Mouse (Mus musculus) hindbrain, embryonic 13.5 days (tissue): ENCODE data around the gene Bmp6. TPM values are rescaled to one million over a fixed set of nuclear protein-coding genes. Genes with fewer than 3 reads are reported as not detected.

Experiments used
- ATAC-seq: fragments of 200-750 bp; cut with Nextera tagmentation; 2 replicates; pipeline ENCODE4 v1.8.0; 2017; ENCODE audit warnings: moderate TSS enrichment; ENCODE audit not compliant: low FRiP score
- H3K27ac ChIP-seq: fragments of 300-500 bp; sonication (generic); 2 replicates; pipeline ENCODE4 v1.5.1; 2015; ENCODE audit warnings: inconsistent platforms, mild to moderate bottlenecking, moderate library complexity
- H3K27me3 ChIP-seq: fragments of 300-500 bp; sonication (generic); 2 replicates; pipeline ENCODE4 v1.6.1; 2015; ENCODE audit warnings: mild to moderate bottlenecking, inconsistent platforms
- H3K36me3 ChIP-seq: fragments of 300-500 bp; sonication (generic); 2 replicates; pipeline ENCODE4 v1.6.1; 2015; ENCODE audit warnings: mild to moderate bottlenecking, inconsistent platforms
- H3K4me1 ChIP-seq: fragments of 300-500 bp; sonication (generic); replicated peaks from 2 replicates; pipeline ENCODE4 v1.6.1; 2015; ENCODE audit warnings: inconsistent platforms
- H3K4me2 ChIP-seq: fragments of 300-500 bp; sonication (generic); 2 replicates; pipeline ENCODE4 v1.6.1; 2015; ENCODE audit warnings: inconsistent platforms, mild to moderate bottlenecking, moderate library complexity
- H3K4me3 ChIP-seq: fragments of 300-500 bp; sonication (generic); 2 replicates; pipeline ENCODE4 v1.5.1; 2015; ENCODE audit warnings: mild to moderate bottlenecking, inconsistent platforms
- H3K9ac ChIP-seq: fragments of 300-500 bp; sonication (generic); 2 replicates; pipeline ENCODE4 v1.6.1; 2015; ENCODE audit warnings: mild to moderate bottlenecking, inconsistent platforms
- H3K9me3 ChIP-seq: fragments of 300-500 bp; sonication (generic); 2 replicates; pipeline ENCODE4 v1.6.1; 2016; ENCODE audit warnings: inconsistent platforms
- WGBS: fragments of 180-500 bp; shearing (Covaris S2); methylation state at CpG from one replicate; pipeline ENCODE4 v1.1.7; 2015; 5-methylcytosine and 5-hydroxymethylcytosine counted together
- polyA plus RNA-seq: library from polyadenylated mRNA; unstranded; fragments of >200 nt; fragmentation: Nextera tagmentation; extraction: Ambion mirVana; gene quantifications from 2 replicates; pipeline ENCODE4 v1.2.1, GENCODE M21; 2015

Gene Bmp6
- polyA plus RNA-seq, 1 experiment from 2014 or later, result 3.1 TPM

DNA sequence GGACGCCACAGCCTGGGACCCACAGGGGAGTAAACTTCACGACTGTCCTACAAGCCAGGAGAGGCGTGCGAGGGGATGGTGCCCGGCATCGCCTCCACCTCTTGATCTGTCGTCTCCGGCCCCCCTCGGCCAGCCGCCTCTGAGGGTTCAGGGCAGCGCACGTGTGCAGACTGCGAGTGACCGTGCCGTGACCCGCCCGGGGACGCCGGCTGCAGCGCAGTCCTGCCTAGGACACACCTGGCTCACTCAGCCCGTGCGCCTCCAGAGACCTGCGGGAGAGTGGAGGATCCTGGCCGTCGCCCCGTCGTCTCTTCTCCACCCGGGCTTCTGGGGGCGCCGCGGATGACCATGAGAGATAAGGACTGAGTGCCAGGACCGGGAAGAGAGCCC, 519 bp downstream of the Bmp6 start:
- Histone ChIP-seq H3K36me3 (no peaks in the 10 kb centered on the region), H3K27ac (no peak overlapping the region), H3K4me1 (peaks cover 32% of the 10 kb centered on the region), H3K4me2 (peak overlapping the region; percentile 86), H3K9me3 (no peaks in the 10 kb centered on the region), H3K9ac (peak overlapping the region; percentile 69), H3K4me3 (peak overlapping the region; percentile 47), H3K27me3 (peaks cover 69% of the 10 kb centered on the region)
- WGBS, result 1% methylated on average over 29 of the region's 32 CpGs
- peak; percentile 12; the same call in 1 of the 2 replicates for ATAC-seq

DNA sequence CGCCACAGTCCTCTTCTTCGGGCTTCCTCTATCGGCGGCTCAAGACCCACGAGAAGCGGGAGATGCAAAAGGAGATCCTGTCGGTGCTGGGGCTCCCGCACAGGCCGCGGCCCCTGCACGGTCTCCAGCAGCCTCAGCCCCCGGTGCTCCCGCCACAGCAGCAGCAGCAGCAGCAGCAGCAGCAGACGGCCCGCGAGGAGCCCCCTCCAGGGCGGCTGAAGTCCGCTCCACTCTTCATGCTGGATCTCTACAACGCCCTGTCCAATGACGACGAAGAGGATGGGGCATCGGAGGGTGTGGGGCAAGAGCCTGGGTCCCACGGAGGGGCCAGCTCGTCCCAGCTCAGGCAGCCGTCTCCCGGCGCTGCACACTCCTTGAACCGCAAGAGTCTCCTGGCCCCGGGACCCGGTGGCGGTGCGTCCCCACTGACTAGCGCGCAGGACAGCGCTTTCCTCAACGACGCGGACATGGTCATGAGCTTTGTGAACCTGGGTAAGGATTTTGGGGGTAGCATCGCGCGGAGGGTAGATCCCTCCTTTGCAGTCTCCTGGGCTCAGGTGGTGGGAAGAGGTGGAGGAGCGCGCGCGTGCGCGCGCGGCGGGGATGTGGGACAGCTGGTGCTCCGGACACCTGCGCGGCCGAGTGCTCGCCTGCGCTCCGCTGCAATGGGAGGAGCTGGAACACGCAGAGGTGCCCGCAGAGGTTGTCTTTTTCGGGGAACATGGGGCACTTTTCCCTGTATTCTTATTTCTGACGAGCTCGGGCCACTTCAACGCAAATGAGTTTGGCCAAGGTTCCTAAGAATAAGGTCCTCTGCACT, 1.4 kb downstream of the Bmp6 start:
- peak overlapping the region; percentile 86 for H3K4me2 ChIP-seq
- no peak overlapping the region for H3K27ac ChIP-seq
- no peaks in the 10 kb centered on the region for H3K9me3 ChIP-seq
- peaks cover 32% of the 10 kb centered on the region for H3K4me1 ChIP-seq
- no peaks in the 10 kb centered on the region for H3K36me3 ChIP-seq
- peak overlapping the region; percentile 69 for H3K9ac ChIP-seq
- H3K4me3 ChIP-seq, result peak overlapping the region; percentile 47
- peaks cover 69% of the 10 kb centered on the region for H3K27me3 ChIP-seq
- WGBS, result 1% methylated on average over 62 of the region's 63 CpGs
- ATAC-seq, result peak; percentile 30

DNA sequence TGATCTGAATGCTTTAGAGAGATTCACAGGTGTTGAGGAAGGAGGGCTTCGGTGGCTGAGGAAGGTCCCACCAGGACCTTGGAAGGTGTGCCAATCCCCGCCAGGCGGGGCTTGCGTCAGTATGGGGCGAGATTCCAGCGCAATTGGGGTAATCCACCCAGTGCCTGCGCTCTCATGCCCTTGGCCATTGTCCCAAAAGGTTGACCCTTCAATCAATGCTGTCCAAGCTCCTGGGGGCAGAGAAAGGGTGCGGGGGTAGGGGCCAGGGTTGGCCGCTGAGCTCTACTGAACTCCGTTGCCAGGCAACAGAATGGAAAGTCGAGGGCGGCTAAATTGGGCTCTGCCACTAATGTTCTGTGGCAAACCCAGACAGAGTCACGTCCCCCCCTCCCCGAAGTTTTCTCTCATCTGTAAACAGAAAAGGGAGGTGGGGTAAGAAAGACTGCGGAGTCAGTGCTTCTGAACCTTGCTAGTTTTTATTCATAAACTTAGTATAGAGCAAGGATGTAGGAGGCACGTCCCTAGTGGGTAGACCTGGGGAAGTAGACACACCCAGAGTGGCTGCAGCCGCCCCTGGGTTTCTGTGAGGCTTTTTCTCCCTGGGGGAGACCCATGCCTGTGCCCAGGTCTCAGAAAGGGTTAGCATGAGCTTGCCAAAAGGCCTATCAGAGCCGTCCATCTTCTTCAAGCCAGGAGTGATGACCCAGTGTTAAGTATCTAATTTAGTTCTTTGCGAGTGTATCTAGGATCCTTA, 2.3 kb downstream of the Bmp6 start:
- peaks cover 69% of the 10 kb centered on the region for H3K27me3 ChIP-seq
- peak overlapping the region; percentile 86 for H3K4me2 ChIP-seq
- peaks cover 34% of the 10 kb centered on the region for H3K4me1 ChIP-seq
- H3K9ac ChIP-seq, result 0 out of 2 replicates have a peak overlapping the region, but pooled peaks have one; percentile 69
- no peak for ATAC-seq
- WGBS, result 4% methylated on average over 19 of the region's 19 CpGs
- H3K4me3 ChIP-seq, result peak overlapping the region; percentile 47
- H3K9me3 ChIP-seq, result no peaks in the 10 kb centered on the region
- H3K27ac ChIP-seq, result no peak overlapping the region
- H3K36me3 ChIP-seq, result no peaks in the 10 kb centered on the region

DNA sequence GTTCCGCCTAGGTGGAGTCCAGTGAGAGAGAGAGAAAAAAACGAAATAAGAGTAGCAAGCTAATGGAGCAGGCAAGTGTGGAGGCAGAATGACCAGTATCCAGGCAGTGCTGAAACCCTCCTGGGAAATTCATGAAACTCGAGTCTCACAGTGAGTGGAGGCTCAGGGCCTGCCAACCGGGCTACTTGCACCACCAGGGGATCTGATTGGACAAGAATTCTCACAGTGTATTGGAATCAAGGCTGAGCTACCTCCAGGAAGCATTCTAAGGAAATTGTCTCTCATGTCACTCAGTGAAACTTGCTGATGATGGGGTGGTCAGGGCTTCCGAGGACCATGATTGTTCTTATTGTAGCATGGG, 2.8 kb downstream of the Bmp6 start:
- Histone ChIP-seq H3K27me3 (peaks cover 65% of the 10 kb centered on the region), H3K9me3 (no peaks in the 10 kb centered on the region), H3K4me3 (no peak overlapping the region), H3K4me1 (peaks cover 34% of the 10 kb centered on the region), H3K9ac (no peak overlapping the region), H3K27ac (no peak overlapping the region), H3K4me2 (peak overlapping the region; percentile 86), H3K36me3 (no peaks in the 10 kb centered on the region)
- 16% methylated on average over 5 of the region's 5 CpGs for WGBS
- no peak for ATAC-seq

DNA sequence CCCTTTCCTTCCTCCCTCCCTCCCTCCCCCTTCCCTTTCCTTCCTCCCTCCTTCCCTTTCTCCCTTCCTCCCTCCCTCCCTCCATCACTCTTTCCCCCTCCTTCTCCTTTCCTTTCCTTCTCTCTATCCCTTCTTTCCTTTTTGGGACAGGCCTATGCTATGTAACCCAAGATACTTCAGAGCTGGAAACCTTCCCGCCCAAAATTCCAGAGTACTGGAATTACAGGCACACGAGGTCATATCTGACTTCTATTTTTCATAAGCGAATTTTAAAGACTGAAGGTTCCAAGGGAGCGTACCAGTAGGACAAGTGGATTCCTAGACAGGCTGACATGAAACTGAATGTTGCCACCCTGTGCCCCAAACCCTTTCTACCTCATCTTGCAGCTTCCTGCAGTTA, 4.1 kb downstream of the Bmp6 start:
- WGBS, result 85% methylated on average over 4 of the region's 4 CpGs
- Histone ChIP-seq H3K9me3 (no peaks in the 10 kb centered on the region), H3K27me3 (peaks cover 56% of the 10 kb centered on the region)

DNA sequence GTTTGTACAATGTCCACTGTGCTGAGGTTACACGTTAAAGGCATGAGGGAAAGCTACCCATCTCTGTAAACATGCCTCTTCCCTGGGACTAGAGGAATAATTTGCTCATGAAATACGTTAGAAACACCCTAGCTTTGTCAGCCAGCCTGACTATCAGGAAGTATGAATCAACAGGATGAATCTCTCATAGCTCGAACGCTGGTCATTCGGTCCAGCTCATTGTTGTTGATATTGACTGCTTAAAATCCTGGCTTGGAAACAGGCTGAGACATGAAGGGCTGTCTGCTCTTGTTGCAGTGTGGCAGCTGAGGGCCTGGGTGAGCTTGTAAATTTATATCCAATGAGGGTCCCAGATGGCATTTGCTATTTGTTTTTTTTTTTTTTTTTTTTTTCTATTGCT, 4.9 kb downstream of the Bmp6 start:
- Histone ChIP-seq H3K27me3 (peaks cover 48% of the 10 kb centered on the region), H3K4me1 (peaks cover 37% of the 10 kb centered on the region), H3K36me3 (no peaks in the 10 kb centered on the region), H3K4me2 (no peak overlapping the region), H3K4me3 (no peak overlapping the region), H3K9ac (no peak overlapping the region), H3K27ac (no peak overlapping the region), H3K9me3 (no peaks in the 10 kb centered on the region)
- ATAC-seq, result no peak
- WGBS, result 78% methylated on average over 5 of the region's 5 CpGs

More for the DNA sequence above, 4.1 kb downstream of the Bmp6 start:
- Histone ChIP-seq H3K4me3 (no peak overlapping the region), H3K4me1 (peaks cover 34% of the 10 kb centered on the region), H3K9ac (no peak overlapping the region), H3K4me2 (no peak overlapping the region), H3K27ac (no peak overlapping the region), H3K36me3 (no peaks in the 10 kb centered on the region)
- ATAC-seq, result no peak

DNA sequence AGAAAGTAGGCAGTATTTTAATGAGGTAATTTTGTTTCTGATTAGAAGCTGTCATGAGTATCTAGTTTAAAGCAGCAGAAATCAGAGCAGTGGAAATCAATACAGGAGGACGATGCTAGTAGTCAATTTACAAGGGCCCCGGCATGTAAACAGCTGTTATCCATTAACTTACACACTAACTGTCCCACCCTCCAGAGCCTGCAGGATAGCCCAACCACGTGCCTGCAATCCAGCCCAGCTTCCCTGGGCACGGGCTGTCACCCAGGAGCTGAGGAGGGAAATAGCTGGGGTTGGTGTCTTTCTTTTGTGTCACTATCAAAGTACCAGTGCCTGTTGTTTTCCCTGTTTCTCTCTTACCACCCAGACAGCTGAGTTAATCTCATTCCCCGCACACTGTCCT, 7.1 kb downstream of the Bmp6 start:
- Histone ChIP-seq H3K4me3 (no peak overlapping the region), H3K27ac (no peak overlapping the region), H3K4me1 (peaks cover 15% of the 10 kb centered on the region), H3K9ac (no peak overlapping the region), H3K9me3 (no peaks in the 10 kb centered on the region), H3K36me3 (no peaks in the 10 kb centered on the region), H3K27me3 (peaks cover 27% of the 10 kb centered on the region), H3K4me2 (no peak overlapping the region)
- 9% methylated on average over 5 of the region's 5 CpGs for WGBS
- no peak for ATAC-seq

DNA sequence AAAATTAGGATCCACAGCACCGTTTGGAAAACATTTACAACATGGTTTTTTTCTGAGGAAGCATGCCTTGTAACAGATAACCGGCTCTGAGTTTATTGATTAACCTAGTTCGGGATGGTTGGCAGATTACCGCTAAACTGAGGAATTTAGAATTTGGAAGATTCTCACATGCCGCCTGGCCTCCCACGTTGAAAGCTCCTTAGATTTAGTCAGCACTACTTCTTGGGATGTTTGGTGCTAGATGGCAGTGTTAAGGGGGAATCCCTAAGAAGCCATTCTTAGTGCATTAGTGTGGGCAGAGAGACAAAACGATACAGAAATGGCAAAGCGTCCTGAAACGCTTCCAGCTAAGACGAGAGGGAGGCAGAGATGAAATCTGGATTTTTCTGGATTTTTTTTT, 8.1 kb downstream of the Bmp6 start:
- 61% methylated on average over 10 of the region's 10 CpGs for WGBS
- no peak overlapping the region for H3K27ac ChIP-seq
- H3K4me3 ChIP-seq, result no peak overlapping the region
- no peak for ATAC-seq
- no peak overlapping the region for H3K4me2 ChIP-seq
- no peaks in the 10 kb centered on the region for H3K36me3 ChIP-seq
- H3K9me3 ChIP-seq, result no peaks in the 10 kb centered on the region
- H3K9ac ChIP-seq, result no peak overlapping the region
- peaks cover 6% of the 10 kb centered on the region; the same call in 1 of the 2 replicates for H3K4me1 ChIP-seq
- H3K27me3 ChIP-seq, result peaks cover 17% of the 10 kb centered on the region

DNA sequence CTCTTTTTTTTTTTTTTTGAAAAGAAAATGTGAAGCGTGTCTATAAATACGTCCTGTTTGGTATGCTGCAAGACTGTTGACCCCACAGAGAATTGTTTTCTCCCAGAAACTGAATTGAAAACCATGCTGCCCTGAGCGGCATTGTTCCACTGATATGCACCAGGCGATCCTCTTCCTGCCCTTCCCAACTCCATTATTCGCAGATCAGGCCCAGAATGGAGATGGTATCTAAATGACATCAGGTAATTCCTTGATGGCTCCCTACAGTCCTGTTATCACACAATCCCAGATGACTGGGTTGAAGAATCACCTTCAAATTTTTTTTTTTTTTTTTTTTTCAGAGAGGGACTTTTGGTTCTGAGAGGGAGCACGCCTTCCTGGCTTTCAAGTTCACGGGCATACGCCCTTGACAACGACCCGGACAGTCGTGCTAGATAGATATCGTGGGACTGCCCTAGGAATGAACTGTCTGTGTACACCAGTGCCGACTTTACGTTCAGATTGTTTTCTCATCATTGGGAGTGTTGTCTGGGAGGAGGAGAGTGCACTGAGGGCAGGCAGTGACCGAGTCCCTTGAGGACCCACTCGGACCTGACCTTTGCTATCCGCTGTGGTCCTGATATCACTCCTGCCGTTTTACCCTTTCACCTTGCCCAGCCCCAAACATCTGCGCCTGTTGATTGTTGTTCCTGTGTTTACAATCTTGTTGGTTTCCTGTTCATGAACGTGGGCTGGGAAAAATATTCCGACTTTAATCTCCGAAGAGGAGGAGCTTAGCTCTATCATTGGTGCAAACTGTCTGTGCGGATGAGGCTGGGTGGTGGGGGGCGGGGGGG, 8.7 kb downstream of the Bmp6 start:
- Histone ChIP-seq H3K27me3 (peaks cover 10% of the 10 kb centered on the region), H3K9ac (no peak overlapping the region), H3K4me1 (0 out of 2 replicates have a peak, but pooled peaks cover 5% of the 10 kb centered on the region), H3K9me3 (no peaks in the 10 kb centered on the region), H3K4me3 (no peak overlapping the region), H3K27ac (no peak overlapping the region), H3K36me3 (no peaks in the 10 kb centered on the region), H3K4me2 (no peak overlapping the region)
- no peak for ATAC-seq
- 58% methylated on average over 24 of the region's 24 CpGs for WGBS

DNA sequence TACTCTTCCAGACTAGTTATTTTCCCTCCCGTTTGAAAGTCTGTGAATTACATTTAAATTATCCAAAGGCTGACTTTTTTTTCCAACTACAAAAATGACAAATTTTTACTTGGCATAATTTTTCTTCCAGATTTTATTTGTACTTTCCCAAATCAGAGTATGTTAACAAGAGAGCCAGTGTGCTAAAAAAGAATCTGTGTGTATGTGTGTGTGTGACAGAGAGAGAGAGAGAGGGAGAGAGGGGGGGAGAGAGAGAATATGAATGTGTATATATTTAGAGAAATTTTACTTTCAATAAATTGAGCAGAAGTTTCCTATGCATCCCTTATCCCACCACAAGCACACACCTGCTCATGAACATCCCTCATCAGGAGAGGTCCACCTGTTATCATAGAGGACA, 9.4 kb downstream of the Bmp6 start:
- Histone ChIP-seq H3K36me3 (no peaks in the 10 kb centered on the region), H3K9ac (no peak overlapping the region), H3K27ac (no peak overlapping the region), H3K4me1 (0 out of 2 replicates have a peak, but pooled peaks cover 5% of the 10 kb centered on the region), H3K27me3 (peaks cover 6% of the 10 kb centered on the region), H3K4me3 (no peak overlapping the region), H3K9me3 (no peaks in the 10 kb centered on the region), H3K4me2 (no peak overlapping the region)
- ATAC-seq, result no peak
- WGBS, result 71% methylated on average over 1 of the region's 1 CpGs

DNA sequence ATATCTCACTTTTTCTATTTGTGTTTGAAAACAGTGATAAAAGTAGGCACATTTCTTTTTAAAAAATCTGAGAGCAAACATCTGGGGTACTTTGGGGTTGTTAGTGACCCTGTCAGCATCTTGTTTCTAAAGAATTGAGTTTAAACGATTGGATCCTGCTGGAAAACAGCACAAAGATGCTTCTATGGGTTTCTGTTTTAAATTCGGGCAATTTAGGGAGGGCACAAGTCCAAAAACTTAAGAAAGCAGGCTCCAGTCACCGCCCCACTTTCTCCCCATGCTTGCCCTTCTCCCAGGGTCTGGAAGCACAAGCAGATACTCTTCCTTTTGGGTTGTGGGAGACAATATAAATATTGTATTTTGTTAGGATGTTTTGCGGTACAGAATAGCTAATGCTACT, 14.1 kb downstream of the Bmp6 start:
- Histone ChIP-seq H3K27me3 (no peaks in the 10 kb centered on the region), H3K4me1 (0 out of 2 replicates have a peak, but pooled peaks cover 2% of the 10 kb centered on the region), H3K27ac (no peak overlapping the region), H3K36me3 (no peaks in the 10 kb centered on the region), H3K9me3 (no peaks in the 10 kb centered on the region), H3K9ac (no peak overlapping the region), H3K4me2 (no peak overlapping the region), H3K4me3 (no peak overlapping the region)
- WGBS, result 76% methylated on average over 4 of the region's 4 CpGs
- no peak for ATAC-seq

DNA sequence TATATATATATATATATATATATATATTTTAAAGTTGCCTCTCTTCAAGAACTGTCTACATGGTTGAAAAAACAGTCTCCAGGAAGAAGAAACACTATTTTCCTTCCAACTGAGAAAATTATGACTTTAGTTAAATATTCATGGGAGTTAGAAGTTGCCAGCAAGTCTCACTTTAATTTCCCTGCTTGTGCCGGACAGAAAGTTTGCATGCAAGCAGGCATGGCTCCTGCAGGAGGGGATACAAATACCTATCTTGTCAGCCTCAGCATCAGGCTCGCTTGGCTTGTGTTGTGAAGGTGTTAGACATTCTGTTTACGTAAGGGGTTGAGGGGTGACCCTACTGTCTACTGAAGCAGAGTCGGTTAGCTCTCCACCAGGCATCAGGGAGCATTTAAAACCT, 17.8 kb downstream of the Bmp6 start:
- ATAC-seq, result no peak
- Histone ChIP-seq H3K36me3 (no peaks in the 10 kb centered on the region), H3K9me3 (no peaks in the 10 kb centered on the region)

More for the DNA sequence above, 17.8 kb downstream of the Bmp6 start:
- Histone ChIP-seq H3K4me2 (no peak overlapping the region), H3K4me3 (no peak overlapping the region), H3K9ac (no peak overlapping the region), H3K4me1 (no peaks in the 10 kb centered on the region), H3K27ac (no peak overlapping the region), H3K27me3 (no peaks in the 10 kb centered on the region)
- 91% methylated on average over 4 of the region's 4 CpGs for WGBS
